Mouse (Mus musculus): ENCODE data around the gene Creg1.

- TF ChIP-seq CTCF (IDR thresholded peaks at IDR 0.05; ENCODE audit: extremely low read depth, insufficient read depth, insufficient read length, insufficient replicate concordance) (no peak), POLR2A (IDR thresholded peaks at IDR 0.05; ENCODE audit: low read depth, low read length) (no peak)
These were observed 21.6 kb upstream of the Creg1 start for GRCm38 (mm10) chr1:165741989-165742388.

All from spleen, adult 2 months (tissue).